Mouse (Mus musculus) liver, postnatal 0 days (tissue): ENCODE results near the gene Ccdc43. TPM values are rescaled to one million over a fixed set of nuclear protein-coding genes. Genes with fewer than 3 reads are reported as not detected.
"Not testable (repeated sequence)": the region's sequence is repeated elsewhere in the genome, so short reads cannot be mapped to it uniquely, and the experiment has no call there.

Experiments
- ATAC-seq: fragments of 200-750 bp; cut with Nextera tagmentation; 2 replicates; pipeline ENCODE4 v1.8.0; 2017; ENCODE audit warnings: mild to moderate bottlenecking, moderate library complexity
- DNase-seq: peaks from one replicate; pipeline ENCODE4 v3.0.0-alpha.2; 2016
- H3K27ac ChIP-seq: fragments of 300-500 bp; sonication (generic); 2 replicates; pipeline ENCODE4 v1.5.1; 2014; ENCODE audit warnings: antibody characterized with exemption, moderate library complexity, mild to moderate bottlenecking, low read depth
- H3K27me3 ChIP-seq: fragments of 300-500 bp; sonication (generic); 2 replicates; pipeline ENCODE4 v1.6.1; 2014; ENCODE audit warnings: low read length, control low read depth, mixed read lengths; ENCODE audit not compliant: insufficient read depth
- H3K36me3 ChIP-seq: fragments of 300-500 bp; sonication (generic); replicated peaks from 2 replicates; pipeline ENCODE4 v1.6.1; 2014; ENCODE audit warnings: mild to moderate bottlenecking, control low read depth, low read length, moderate library complexity, mixed read lengths; ENCODE audit not compliant: insufficient read depth
- H3K4me1 ChIP-seq: fragments of 300-500 bp; sonication (generic); 2 replicates; pipeline ENCODE4 v1.6.1; 2014; ENCODE audit warnings: antibody characterized with exemption, mild to moderate bottlenecking, control low read depth; ENCODE audit not compliant: insufficient read depth
- H3K4me2 ChIP-seq: fragments of 300-500 bp; sonication (generic); 2 replicates; pipeline ENCODE4 v1.6.1; 2014; ENCODE audit warnings: low read depth, mild to moderate bottlenecking, low read length, moderate library complexity, mixed read lengths
- H3K4me3 ChIP-seq: fragments of 300-500 bp; sonication (generic); 2 replicates; pipeline ENCODE4 v1.5.1; 2014; ENCODE audit warnings: low read depth, low read length
- H3K9ac ChIP-seq: fragments of 300-500 bp; sonication (generic); replicated peaks from 2 replicates; pipeline ENCODE4 v1.6.1; 2014; ENCODE audit warnings: mild to moderate bottlenecking, moderate library complexity
- H3K9me3 ChIP-seq: fragments of 300-500 bp; sonication (generic); 2 replicates; pipeline ENCODE4 v1.6.1; 2016; ENCODE audit warnings: mild to moderate bottlenecking, control low read depth, low read length, mixed read lengths
- CTCF ChIP-seq: sonication (generic); IDR thresholded peaks from 2 replicates; pipeline ENCODE4 v1.5.1; 2016; ENCODE audit warnings: antibody characterized with exemption, low read depth
- EP300 ChIP-seq: IDR thresholded peaks from 2 replicates; pipeline ENCODE4 v1.6.1; 2016; ENCODE audit warnings: antibody characterized with exemption, low read depth, mild to moderate bottlenecking
- WGBS: fragments of 180-500 bp; shearing (Covaris S2); extraction: QIAGEN DNeasy Blood & Tissue Kit; methylation state at CpG from one replicate; pipeline ENCODE4 v1.1.7; 2014; ENCODE audit not compliant: insufficient replicate concordance; 5-methylcytosine and 5-hydroxymethylcytosine counted together
- polyA plus RNA-seq: library from polyadenylated mRNA; unstranded; fragments of >200 nt; fragmentation: Nextera tagmentation; extraction: Ambion mirVana; gene quantifications from 2 replicates; pipeline ENCODE4 v1.2.1, GENCODE M21; 2015

The Ccdc43 gene
- polyA plus RNA-seq, 1 experiment from 2014 or later, result 9.5 TPM

DNA sequence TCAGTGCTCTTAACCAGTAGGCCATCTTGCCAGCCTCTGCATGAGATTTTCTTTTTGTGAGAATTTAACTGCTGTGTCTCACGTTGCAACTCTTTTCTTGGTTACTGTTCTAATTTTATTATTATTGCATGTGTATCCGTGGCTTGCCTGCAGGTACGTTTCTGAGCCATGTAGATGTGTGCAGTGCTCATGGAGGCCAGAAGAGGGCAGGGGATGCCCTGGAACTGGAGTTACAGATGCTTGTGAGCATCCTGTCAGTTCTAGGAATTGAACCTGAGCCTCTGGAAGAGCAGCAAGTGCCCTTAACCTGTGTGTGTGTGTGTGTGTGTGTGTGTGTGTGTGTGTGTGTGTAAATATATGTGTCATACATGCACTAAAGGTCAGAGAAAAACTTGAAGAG is 28.0 kb upstream of the Ccdc43 start:
- no peak overlapping the region for H3K9ac ChIP-seq
- ATAC-seq (no peak), DNase-seq (no peak)
- H3K27ac ChIP-seq, result no peak overlapping the region
- H3K36me3 ChIP-seq, result no peaks in the 10 kb centered on the region
- H3K4me1 ChIP-seq, result no peaks in the 10 kb centered on the region
- no peaks in the 10 kb centered on the region for H3K9me3 ChIP-seq
- peaks cover 4% of the 10 kb centered on the region; the same call in 1 of the 2 replicates for H3K27me3 ChIP-seq
- H3K4me3 ChIP-seq, result no peak overlapping the region
- peak; percentile 41 for TF ChIP-seq CTCF
- no peak for TF ChIP-seq EP300
- WGBS, result 26% methylated on average over 3 of the region's 3 CpGs
- no peak overlapping the region for H3K4me2 ChIP-seq

DNA sequence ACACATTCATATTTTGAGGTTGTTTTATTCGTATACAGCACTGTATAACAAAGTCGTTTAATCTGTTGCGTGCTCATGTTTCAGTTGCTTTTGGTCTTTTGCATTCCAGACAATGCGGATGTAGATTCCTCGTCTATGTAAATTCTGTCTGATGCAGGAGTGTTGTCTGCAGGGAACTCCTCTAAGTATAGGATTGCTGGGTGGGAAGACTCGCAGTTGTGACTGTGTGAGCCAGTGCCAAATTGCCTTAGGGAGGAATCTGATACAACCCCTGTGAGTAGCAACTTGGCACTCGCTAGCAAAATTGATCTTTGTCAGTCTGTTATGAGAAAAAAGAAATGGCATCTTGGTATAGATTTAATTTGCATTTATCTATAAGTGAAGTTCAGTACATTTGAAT is 18.6 kb upstream of the Ccdc43 start:
- Histone ChIP-seq H3K4me3 (no peak overlapping the region), H3K27me3 (no peaks in the 10 kb centered on the region), H3K9ac (no peak overlapping the region), H3K27ac (no peak overlapping the region), H3K4me1 (no peaks in the 10 kb centered on the region), H3K36me3 (no peaks in the 10 kb centered on the region), H3K9me3 (no peaks in the 10 kb centered on the region), H3K4me2 (no peak overlapping the region)
- ATAC-seq (no peak), DNase-seq (no peak)
- WGBS, result 72% methylated on average over 7 of the region's 7 CpGs
- TF ChIP-seq CTCF (no peak), EP300 (no peak)

DNA sequence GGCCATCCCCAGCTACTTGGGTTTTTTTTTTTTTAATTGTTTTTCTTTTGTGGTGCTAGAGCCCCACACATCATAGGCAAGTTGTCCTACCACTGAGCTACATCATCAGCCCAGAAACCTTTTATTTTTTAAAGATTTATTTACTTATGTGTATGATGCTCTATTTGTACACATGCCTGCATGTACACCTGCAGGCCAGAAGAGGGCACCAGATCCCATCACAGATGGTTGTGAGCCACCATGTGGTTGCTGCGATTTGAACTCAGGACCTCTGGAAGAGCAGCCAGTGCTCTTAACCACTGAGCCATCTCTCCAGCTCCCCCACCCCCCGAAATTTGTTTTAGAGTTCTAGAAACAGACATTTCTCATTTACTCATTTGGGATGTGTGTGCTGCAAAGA is 17.0 kb upstream of the Ccdc43 start:
- not testable (repeated sequence) for H3K4me3 ChIP-seq, H3K36me3 ChIP-seq, H3K4me1 ChIP-seq, H3K9me3 ChIP-seq, H3K27me3 ChIP-seq, H3K9ac ChIP-seq, H3K27ac ChIP-seq, H3K4me2 ChIP-seq, ATAC-seq, DNase-seq
- peak; percentile 42; the same call in 1 of the 2 replicates for TF ChIP-seq CTCF
- WGBS, result 62% methylated on average over 2 of the region's 2 CpGs

DNA sequence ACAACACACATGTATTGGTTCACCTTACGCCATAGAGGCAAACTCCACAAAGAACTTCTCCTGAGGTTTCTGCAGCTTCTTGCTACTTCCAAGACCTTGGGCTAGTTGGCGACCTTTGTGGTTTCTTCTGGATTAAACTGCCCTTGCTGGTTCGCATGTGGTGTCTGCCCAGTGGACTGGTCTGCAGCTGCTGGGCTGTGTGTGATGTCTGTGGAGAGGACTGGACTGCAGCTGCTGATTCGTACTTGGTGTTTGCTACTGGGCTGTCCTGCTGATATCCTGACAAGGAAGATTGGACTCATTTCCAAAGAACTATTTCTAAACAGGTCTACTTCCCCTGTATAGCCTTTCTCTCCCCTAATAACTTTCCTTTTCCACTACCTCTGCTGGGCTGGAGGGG is 14.8 kb upstream of the Ccdc43 start:
- H3K4me3 ChIP-seq, result no peak overlapping the region
- TF ChIP-seq EP300, result no peak
- no peak for TF ChIP-seq CTCF
- H3K27ac ChIP-seq, result no peak overlapping the region
- no peaks in the 10 kb centered on the region for H3K4me1 ChIP-seq
- no peak overlapping the region for H3K4me2 ChIP-seq
- WGBS, result 86% methylated on average over 4 of the region's 4 CpGs
- no peak overlapping the region for H3K9ac ChIP-seq
- DNase-seq (no peak), ATAC-seq (no peak)
- H3K27me3 ChIP-seq, result no peaks in the 10 kb centered on the region
- no peaks in the 10 kb centered on the region for H3K9me3 ChIP-seq
- no peaks in the 10 kb centered on the region for H3K36me3 ChIP-seq

DNA sequence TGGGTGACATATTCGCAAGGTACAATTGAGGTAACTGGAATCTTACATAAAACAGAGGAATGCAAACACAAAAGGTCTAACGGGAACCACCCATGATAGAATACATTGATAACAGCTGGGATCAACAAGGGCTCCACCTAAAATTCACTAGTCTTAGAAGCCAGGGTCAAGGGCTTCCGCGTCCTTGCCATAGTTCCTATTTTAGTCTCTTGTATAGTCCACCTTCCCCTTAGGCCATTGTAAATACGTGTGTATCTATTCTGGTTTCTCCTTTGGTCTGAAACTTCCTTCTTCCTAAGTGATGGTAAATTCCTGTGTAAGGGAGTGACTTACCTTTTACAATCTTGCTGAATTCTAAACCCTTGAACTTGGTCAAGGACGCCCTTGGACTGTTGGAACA is 4.6 kb upstream of the Ccdc43 start:
- not testable (repeated sequence) for DNase-seq, ATAC-seq, H3K36me3 ChIP-seq, H3K9ac ChIP-seq, H3K4me3 ChIP-seq, H3K27me3 ChIP-seq, H3K27ac ChIP-seq, H3K9me3 ChIP-seq, H3K4me1 ChIP-seq, H3K4me2 ChIP-seq
- WGBS, result 77% methylated on average over 6 of the region's 6 CpGs

DNA sequence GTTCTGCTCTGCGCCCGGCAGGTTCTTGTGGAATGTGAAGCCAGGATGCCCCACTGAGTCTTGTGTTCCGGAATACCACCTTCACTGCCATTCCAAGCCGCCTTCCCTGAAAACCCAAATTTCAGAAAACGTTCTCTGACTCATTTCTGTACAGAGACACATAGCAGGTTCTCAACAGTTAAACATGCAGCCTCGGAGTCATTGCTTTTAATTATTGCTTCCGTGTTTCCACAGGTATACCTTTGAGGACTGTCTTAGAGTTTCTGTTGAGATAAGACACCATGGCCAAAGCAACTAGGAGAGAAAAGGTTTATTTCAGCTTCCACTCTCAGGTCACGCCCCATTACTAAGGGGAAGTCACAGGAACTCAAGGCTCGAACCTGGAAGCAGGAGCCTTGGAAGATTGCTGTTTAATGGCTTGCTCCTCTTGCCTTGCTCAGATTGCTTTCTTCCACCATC is 465 bp upstream of the Ccdc43 start:
- no peak for DNase-seq
- H3K9me3 ChIP-seq, result no peaks in the 10 kb centered on the region
- no peak for ATAC-seq
- H3K4me3 ChIP-seq, result peak overlapping the region; percentile 80
- no peaks in the 10 kb centered on the region for H3K27me3 ChIP-seq
- peak overlapping the region; percentile 95 for H3K4me2 ChIP-seq
- H3K4me1 ChIP-seq, result peaks cover 15% of the 10 kb centered on the region
- TF ChIP-seq EP300 (no peak), CTCF (no peak)
- H3K9ac ChIP-seq, result peak overlapping the region; percentile 72
- 9% methylated on average over 9 of the region's 9 CpGs for WGBS
- H3K27ac ChIP-seq, result no peak overlapping the region
- H3K36me3 ChIP-seq, result no peaks in the 10 kb centered on the region; the same call in 1 of the 2 replicates

DNA sequence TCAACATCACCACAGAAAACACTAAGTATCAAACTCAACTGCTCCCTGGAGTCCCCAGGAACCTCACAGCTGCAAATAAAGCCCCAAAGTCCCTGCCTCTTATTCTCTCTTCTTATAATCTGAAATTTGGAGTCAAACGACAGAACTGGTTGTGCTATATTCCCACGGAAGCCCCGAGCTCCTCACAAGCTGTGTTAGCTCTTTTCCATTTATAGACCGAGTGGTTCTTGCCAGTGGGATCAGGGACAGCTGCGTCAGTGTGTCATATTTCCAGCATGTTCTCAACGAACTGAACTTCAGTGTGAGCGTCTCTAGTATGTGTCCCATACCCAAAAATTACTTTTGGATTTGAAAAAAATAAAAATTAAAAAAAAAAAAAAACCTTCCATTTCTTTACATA is 2.3 kb downstream of the Ccdc43 start:
- WGBS, result 85% methylated on average over 7 of the region's 7 CpGs
- Histone ChIP-seq H3K9ac (no peak overlapping the region), H3K9me3 (no peaks in the 10 kb centered on the region), H3K27ac (no peak overlapping the region), H3K27me3 (no peaks in the 10 kb centered on the region), H3K36me3 (no peaks in the 10 kb centered on the region; the same call in 1 of the 2 replicates), H3K4me2 (no peak overlapping the region), H3K4me3 (no peak overlapping the region), H3K4me1 (peaks cover 15% of the 10 kb centered on the region)
- TF ChIP-seq EP300, result no peak
- TF ChIP-seq CTCF, result no peak
- ATAC-seq (no peak), DNase-seq (no peak)
